Mouse (Mus musculus) myocyte (in vitro differentiated cells): ENCODE results near the gene Adap1.

Experiments
- MYOD1 ChIP-seq, 3 experiments: IDR thresholded peaks; one replicate each; pipeline ENCODE4 v1.6.1; 2011; ENCODE audit warnings: control low read depth in 2 of 3, low read depth in 2 of 3, mild to moderate bottlenecking in 2 of 3, moderate library complexity in 1 of 3; ENCODE audit not compliant: insufficient read length in 2 of 3, control insufficient read depth in 1 of 3
- POLR2A ChIP-seq: IDR thresholded peaks from one replicate; pipeline ENCODE4 v1.6.1; 2011; ENCODE audit warnings: low read depth, mild to moderate bottlenecking, control low read depth, moderate library complexity; ENCODE audit not compliant: insufficient read length

DNA sequence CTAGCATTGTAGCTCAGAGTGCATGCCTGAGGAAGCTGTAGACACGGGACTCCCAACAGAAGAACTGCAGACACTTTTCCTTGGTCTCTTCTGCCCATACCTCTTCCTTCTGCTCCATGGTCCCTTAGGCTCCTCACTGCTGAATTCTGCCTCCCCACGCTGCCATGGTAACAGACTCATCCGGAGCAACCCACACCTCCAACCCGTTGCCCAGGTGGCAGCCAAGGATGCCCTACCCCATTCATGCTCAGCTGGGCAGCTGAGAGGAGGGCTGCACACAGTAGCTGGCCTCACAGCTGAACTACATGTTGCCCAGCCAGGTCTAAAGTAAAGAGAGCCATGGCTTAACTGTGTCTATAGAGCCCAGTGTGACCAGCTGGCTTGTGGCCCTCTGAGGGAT, 36.8 kb downstream of the Adap1 start:
- TF ChIP-seq POLR2A (no peak), MYOD1 (IDR thresholded peaks at IDR 0.05; ENCODE audit: control insufficient read depth in 1 of 3, insufficient read length in 2 of 3, low read depth in 2 of 3) (no peak)
